Mouse (Mus musculus) lung, postnatal 0 days (tissue): ENCODE measurements around the gene Sord.

ENCODE experiments used
- CTCF ChIP-seq: IDR thresholded peaks from 2 replicates; pipeline ENCODE4 v1.5.1; 2016; ENCODE audit warnings: antibody characterized with exemption, mild to moderate bottlenecking
- EP300 ChIP-seq: IDR thresholded peaks from 2 replicates; pipeline ENCODE4 v1.6.1; 2016; ENCODE audit warnings: antibody characterized with exemption, mild to moderate bottlenecking, control low read depth

DNA sequence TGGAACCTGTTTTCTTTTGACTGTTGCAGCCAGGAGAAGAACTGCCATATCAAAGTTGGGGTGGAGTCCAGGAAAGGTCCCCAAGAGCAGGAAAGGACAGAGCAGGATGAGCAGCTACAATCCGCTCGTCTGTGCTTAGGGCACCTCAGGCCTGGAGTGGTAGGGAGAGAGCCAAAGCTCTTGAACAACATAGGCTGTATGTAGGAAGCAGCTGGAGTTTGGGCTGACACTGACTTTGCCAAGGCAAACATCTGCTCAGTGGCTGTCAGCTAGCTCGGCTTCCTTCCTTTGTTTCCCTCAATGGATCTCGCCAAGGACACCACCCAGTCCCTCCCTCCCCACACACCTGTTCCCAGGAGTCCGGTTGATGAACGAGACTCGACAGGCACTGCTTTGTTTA lies 51.6 kb downstream of the Sord start:
- TF ChIP-seq CTCF = no peak
- no peak for TF ChIP-seq EP300
